Mouse (Mus musculus) megakaryocyte progenitor cell, adult 5-6 weeks (primary cell): ENCODE measurements around the gene Olfr12. TPM values are rescaled to one million over a fixed set of nuclear protein-coding genes. Genes with fewer than 3 reads are reported as not detected.

Experiments
- total RNA-seq, 2 experiments: library from RNA; stranded (forward) in 1 of 2; stranded (reverse) in 1 of 2; fragments of 157-497, 149-512 nt in 1 of 2; fragments of 200-1000 nt in 1 of 2; gene quantifications; 2 replicates each; pipeline versions ENCODE4 v1.2.3 to v1.2.4; 2015 to 2017

Olfr12 gene
- total RNA-seq, 2 experiments from 2014 or later, result not detected

Other genes with a start within 250 kb of the Olfr12 start
- gene Ndufa10, start 143.9 kb upstream of the Olfr12 start, total RNA-seq (2015), result 175 TPM in 2 replicates
- 101 and 110 TPM in 2 replicates for gene Ndufa10, start 143.9 kb upstream of the Olfr12 start, total RNA-seq (2017)
- gene Olfr1416, start 132.7 kb upstream of the Olfr12 start, total RNA-seq (2015), result not detected in 2 replicates
- gene Olfr1416, start 132.7 kb upstream of the Olfr12 start, total RNA-seq (2017), result not detected in 2 replicates
- gene Olfr1415, start 121.7 kb upstream of the Olfr12 start, total RNA-seq (2015), result not detected in 2 replicates
- gene Olfr1415, start 121.7 kb upstream of the Olfr12 start, total RNA-seq (2017), result not detected in 2 replicates
- not detected in 2 replicates for gene Olfr1414, start 99.1 kb upstream of the Olfr12 start, total RNA-seq (2015)
- gene Olfr1414, start 99.1 kb upstream of the Olfr12 start, total RNA-seq (2017), result not detected in 2 replicates
- not detected in 2 replicates for gene Olfr1413, start 46.5 kb upstream of the Olfr12 start, total RNA-seq (2015)
- gene Olfr1413, start 46.5 kb upstream of the Olfr12 start, total RNA-seq (2017), result not detected in 2 replicates
- not detected in 2 replicates for gene Olfr1412, start 32.0 kb upstream of the Olfr12 start, total RNA-seq (2015)
- not detected in 2 replicates for gene Olfr1412, start 32.0 kb upstream of the Olfr12 start, total RNA-seq (2017)
- not detected in 2 replicates for gene Olfr1411, start 23.4 kb upstream of the Olfr12 start, total RNA-seq (2015)
- gene Olfr1411, start 23.4 kb upstream of the Olfr12 start, total RNA-seq (2017), result not detected in 2 replicates
- gene Olfr1410, start 12.0 kb upstream of the Olfr12 start, total RNA-seq (2015), result not detected in 2 replicates
- gene Olfr1410, start 12.0 kb upstream of the Olfr12 start, total RNA-seq (2017), result not detected in 2 replicates
- 149 and 186 TPM in 2 replicates for gene Cops9, start 24.2 kb downstream of the Olfr12 start, total RNA-seq (2015)
- 108 and 180 TPM in 2 replicates for gene Cops9, start 24.2 kb downstream of the Olfr12 start, total RNA-seq (2017)
- gene Otos, start 31.1 kb downstream of the Olfr12 start, total RNA-seq (2015), result 2.4 and 5.2 TPM in 2 replicates
- 2.7 and 5.0 TPM in 2 replicates for gene Otos, start 31.1 kb downstream of the Olfr12 start, total RNA-seq (2017)
- 41.5 and 51.3 TPM in 2 replicates for gene Gpc1, start 213.9 kb downstream of the Olfr12 start, total RNA-seq (2015)
- 58.8 and 70.5 TPM in 2 replicates for gene Gpc1, start 213.9 kb downstream of the Olfr12 start, total RNA-seq (2017)